Mouse (Mus musculus) CH12.LX (cell line): ENCODE data around the gene Znhit1. TPM values are rescaled to one million over a fixed set of nuclear protein-coding genes. Genes with fewer than 3 reads are reported as not detected.
A peak's percentile ranks its signal among the peaks of the same experiment; 100 is the strongest.

Experiments
- DNase-seq: peaks from one replicate; pipeline ENCODE4 v3.0.0-alpha.2; 2013; ENCODE audit errors: extremely low read depth
- H3K27ac ChIP-seq: 2 replicates; pipeline ENCODE4 v1.5.1; 2012; ENCODE audit warnings: low read depth, mild to moderate bottlenecking, control low read depth, moderate library complexity; ENCODE audit not compliant: insufficient read depth
- H3K27me3 ChIP-seq: replicated peaks from 2 replicates; pipeline ENCODE3; 2012; ENCODE audit warnings: inconsistent platforms
- H3K36me3 ChIP-seq, 2 experiments: replicated peaks in 1 of 2; 2 replicates each; pipeline versions ENCODE3 to v1.6.1; 2012; ENCODE audit warnings: inconsistent platforms in 1 of 2, low read length in 1 of 2, mild to moderate bottlenecking in 1 of 2, mixed read lengths in 1 of 2, moderate library complexity in 1 of 2; ENCODE audit not compliant: control insufficient read depth in 1 of 2, insufficient read depth in 1 of 2
- H3K4me1 ChIP-seq, 2 experiments: 2 replicates each; pipeline ENCODE4 v1.6.1; 2012; ENCODE audit warnings: inconsistent platforms in 1 of 2, moderate library complexity in 1 of 2; ENCODE audit not compliant: insufficient read depth in 2 of 2, control insufficient read depth in 1 of 2
- H3K4me2 ChIP-seq: 2 replicates; pipeline ENCODE4 v1.6.1; 2012; ENCODE audit warnings: low read depth, mild to moderate bottlenecking, control low read depth; ENCODE audit not compliant: poor library complexity, insufficient read depth, severe bottlenecking
- H3K4me3 ChIP-seq, 3 experiments: fragments of 150-350 bp in 1 of 3; sonication (generic) in 1 of 3; replicated peaks in 1 of 3; 2 replicates each; pipeline versions ENCODE3 to v1.5.1; 2011 to 2012; ENCODE audit warnings: low read depth in 2 of 3, low read length in 2 of 3, mild to moderate bottlenecking in 2 of 3, moderate library complexity in 2 of 3, control low read depth in 1 of 3, improper control_type of control experiment in 1 of 3, inconsistent platforms in 1 of 3, mixed read lengths in 1 of 3; ENCODE audit not compliant: poor library complexity in 1 of 3
- H3K79me2 ChIP-seq: replicated peaks from 2 replicates; pipeline ENCODE4 v1.6.1; 2012; ENCODE audit warnings: mild to moderate bottlenecking, moderate library complexity; ENCODE audit not compliant: control insufficient read depth, poor library complexity, insufficient read depth, severe bottlenecking; ENCODE audit errors: extremely low read depth
- H3K9ac ChIP-seq: 2 replicates; pipeline ENCODE4 v1.6.1; 2012; ENCODE audit warnings: low read depth, mild to moderate bottlenecking, control low read depth, moderate library complexity; ENCODE audit not compliant: insufficient read depth
- H3K9me3 ChIP-seq: replicated peaks from 2 replicates; pipeline ENCODE3; 2012; ENCODE audit warnings: low read length, inconsistent platforms, mixed read lengths
- BHLHE40 ChIP-seq: IDR thresholded peaks from 2 replicates; pipeline ENCODE4 v1.6.1; 2011; ENCODE audit warnings: mild to moderate bottlenecking, low read depth, low read length, improper control_type of control experiment
- CHD1 ChIP-seq: IDR thresholded peaks from 2 replicates; pipeline ENCODE4 v1.6.1; 2012; ENCODE audit warnings: low read depth, low read length, improper control_type of control experiment, inconsistent platforms
- CTCF ChIP-seq, 2 experiments: IDR thresholded peaks in 1 of 2; conservative IDR thresholded peaks in 1 of 2; 2 replicates each; pipeline ENCODE4 v1.5.1; 2011 to 2012; ENCODE audit warnings: low read depth in 2 of 2, low read length in 2 of 2, improper control_type of control experiment in 1 of 2, inconsistent platforms in 1 of 2, mild to moderate bottlenecking in 1 of 2, moderate library complexity in 1 of 2
- E2F4 ChIP-seq: IDR thresholded peaks from 2 replicates; pipeline ENCODE4 v1.6.1; 2011; ENCODE audit warnings: low read depth, low read length, improper control_type of control experiment; ENCODE audit not compliant: insufficient replicate concordance
- ELF1 ChIP-seq: IDR thresholded peaks from 2 replicates; pipeline ENCODE4 v1.6.1; 2014; ENCODE audit warnings: low read depth, mild to moderate bottlenecking, inconsistent platforms, low read length, improper control_type of control experiment
- EP300 ChIP-seq: IDR thresholded peaks from 2 replicates; pipeline ENCODE4 v1.6.1; 2011; ENCODE audit warnings: low read length, improper control_type of control experiment
- IRF4 ChIP-seq: IDR thresholded peaks from 2 replicates; pipeline ENCODE4 v1.6.1; 2014; ENCODE audit warnings: low read depth, mild to moderate bottlenecking, inconsistent platforms, low read length, improper control_type of control experiment
- KAT2A ChIP-seq: IDR thresholded peaks from 2 replicates; pipeline ENCODE4 v1.6.1; 2012; ENCODE audit warnings: low read length, improper control_type of control experiment, inconsistent platforms; ENCODE audit not compliant: insufficient replicate concordance
- MAFK ChIP-seq: IDR thresholded peaks from 2 replicates; pipeline ENCODE4 v1.6.1; 2011; ENCODE audit warnings: low read length, improper control_type of control experiment; ENCODE audit not compliant: insufficient replicate concordance
- MAX ChIP-seq: IDR thresholded peaks from 2 replicates; pipeline ENCODE4 v1.6.1; 2011; ENCODE audit warnings: low read length, improper control_type of control experiment
- MXI1 ChIP-seq: IDR thresholded peaks from 2 replicates; pipeline ENCODE4 v1.6.1; 2011; ENCODE audit warnings: mild to moderate bottlenecking, low read depth, low read length, improper control_type of control experiment
- NELFE ChIP-seq: IDR thresholded peaks from 2 replicates; pipeline ENCODE4 v1.6.1; 2011; ENCODE audit warnings: low read depth, low read length, improper control_type of control experiment
- NRF1 ChIP-seq: IDR thresholded peaks from 2 replicates; pipeline ENCODE4 v1.6.1; 2014; ENCODE audit warnings: low read depth, mild to moderate bottlenecking, inconsistent platforms, low read length, improper control_type of control experiment, moderate library complexity
- PAX5 ChIP-seq: IDR thresholded peaks from 2 replicates; pipeline ENCODE4 v1.6.1; 2012; ENCODE audit warnings: low read length, inconsistent platforms, mixed read lengths
- POLR2A ChIP-seq: IDR thresholded peaks from 2 replicates; pipeline ENCODE4 v1.6.1; 2011; ENCODE audit warnings: low read depth, mild to moderate bottlenecking, improper control_type of control experiment, low read length
- RAD21 ChIP-seq: IDR thresholded peaks from 2 replicates; pipeline ENCODE4 v1.6.1; 2011; ENCODE audit warnings: low read depth, mild to moderate bottlenecking, low read length, improper control_type of control experiment, moderate library complexity
- SIN3A ChIP-seq: IDR thresholded peaks from 2 replicates; pipeline ENCODE4 v1.6.1; 2012; ENCODE audit warnings: low read length, improper control_type of control experiment, inconsistent platforms
- SMC3 ChIP-seq: IDR thresholded peaks from 2 replicates; pipeline ENCODE4 v1.6.1; 2011; ENCODE audit warnings: low read depth, low read length, improper control_type of control experiment
- TBP ChIP-seq: conservative IDR thresholded peaks from 2 replicates; pipeline ENCODE4 v1.6.1; 2011; ENCODE audit warnings: low read depth, low read length, improper control_type of control experiment
- TCF12 ChIP-seq: IDR thresholded peaks from 2 replicates; pipeline ENCODE4 v1.6.1; 2014; ENCODE audit warnings: low read depth, mild to moderate bottlenecking, inconsistent platforms, low read length, improper control_type of control experiment
- UBTF ChIP-seq: IDR thresholded peaks from 2 replicates; pipeline ENCODE4 v1.6.1; 2012; ENCODE audit warnings: low read depth, mild to moderate bottlenecking, inconsistent platforms, low read length, improper control_type of control experiment, moderate library complexity
- USF1 ChIP-seq: IDR thresholded peaks from 2 replicates; pipeline ENCODE4 v1.6.1; 2014; ENCODE audit warnings: low read depth, mild to moderate bottlenecking, inconsistent platforms, low read length, improper control_type of control experiment
- USF2 ChIP-seq: conservative IDR thresholded peaks from 2 replicates; pipeline ENCODE4 v1.6.1; 2011; ENCODE audit warnings: low read depth, low read length, improper control_type of control experiment
- ZNF384 ChIP-seq: IDR thresholded peaks from 2 replicates; pipeline ENCODE4 v1.6.1; 2012; ENCODE audit warnings: low read depth, low read length, improper control_type of control experiment, inconsistent platforms
- dilution Hi-C: fragments of 300-500 bp; cut with MboI; formaldehyde crosslinking; loops from 2 replicates; pipeline ENCODE4 v1.14.3; 2020; ENCODE audit warnings: low sequenced_read_pairs; ENCODE audit not compliant: extremely low pct_unique_long_range_greater_than_20kb, extremely low pct_ligation_motif_present
- in situ Hi-C: fragments of 300-500 bp; cut with MboI; formaldehyde crosslinking; loops from 3 replicates; pipeline ENCODE4 v1.14.3; 2019; ENCODE audit warnings: low sequenced_read_pairs, low pct_ligation_motif_present, low pct_unique_long_range_greater_than_20kb, mixed read lengths
- polyA plus RNA-seq: library from polyadenylated mRNA; unstranded; fragments of >175 nt; gene quantifications from 2 replicates; pipeline ENCODE4 v1.2.1, GENCODE M21; 2012; ENCODE audit warnings: low read depth; ENCODE audit not compliant: insufficient read length
- total RNA-seq, 2 experiments: library from RNA; depleted of rRNA; stranded (reverse); fragments of 300-350 nt in 1 of 2; fragments of >200 nt in 1 of 2; gene quantifications; 2 replicates each; pipeline ENCODE4 v1.2.3; 2012 to 2014

Znhit1 gene
- total and polyA plus RNA-seq, 3 experiments: 39.6 to 99.2 (median 60.1) TPM

- Histone ChIP-seq H3K36me3 (peaks cover 35 to 52% of the 10 kb centered on the region in 2 experiments), H3K27me3 (no peaks in the 10 kb centered on the region), H3K9ac (peak overlapping the region; percentile 24; the same call in 1 of the 2 replicates), H3K27ac (no peak overlapping the region), H3K79me2 (no peaks in the 10 kb centered on the region), H3K4me2 (peak overlapping the region; percentile 71), H3K4me3 (peak overlapping the region in 2 of 3 experiments; percentile 66 to 100), H3K4me1 (peaks cover 8 to 29% of the 10 kb centered on the region in 2 experiments; a peak in 3 of 4 replicates), H3K9me3 (no peaks in the 10 kb centered on the region)
- dilution Hi-C loops: no loop called here
- no peak for DNase-seq
- no peak for TF ChIP-seq TBP
- no peak for TF ChIP-seq TCF12
- no peak for TF ChIP-seq E2F4
- no peak for TF ChIP-seq USF1
- TF ChIP-seq SIN3A: no peak
- TF ChIP-seq UBTF: no peak
- no peak for TF ChIP-seq POLR2A
- TF ChIP-seq USF2: no peak
- TF ChIP-seq MAFK: no peak
- TF ChIP-seq NRF1: no peak
- TF ChIP-seq EP300: no peak
- in situ Hi-C loops: loop anchor here (5.0 kb wide), 1 partner anchor 36 kb away; no protein-coding TSS in a partner anchor
Measured at GRCm38 (mm10) chr5:136962966-136963540, 24.8 kb downstream of the Znhit1 start.

- peaks cover 8 to 29% of the 10 kb centered on the region in 2 experiments; a peak in 3 of 4 replicates for H3K4me1 ChIP-seq
- no peak for TF ChIP-seq BHLHE40
- peak; percentile 60; the same call in 1 of the 2 replicates for TF ChIP-seq MXI1
- TF ChIP-seq IRF4: peak; percentile 43; the same call in 1 of the 2 replicates
- TF ChIP-seq ELF1: no peak
- peak; percentile 52; the same call in 1 of the 2 replicates for TF ChIP-seq MAX
- no peak for TF ChIP-seq PAX5
- no peak for TF ChIP-seq MAFK
- TF ChIP-seq CTCF (conservative IDR thresholded peaks at IDR 0.05 in 1 of 2, IDR thresholded peaks at IDR 0.05 in 1 of 2; ENCODE audit: low read depth in 2 of 2, low read length in 2 of 2): peak; percentile 80 to 88
- no peak; the same call in none of the 2 replicates for TF ChIP-seq NELFE
- TF ChIP-seq KAT2A: no peak
- no peak for TF ChIP-seq USF1
- TF ChIP-seq CHD1: peak; percentile 78
- peak; percentile 68 for TF ChIP-seq SMC3
- peak; percentile 33 for TF ChIP-seq RAD21
- TF ChIP-seq ZNF384: no peak
- H3K4me2 ChIP-seq: peak overlapping the region; percentile 71
- no peaks in the 10 kb centered on the region for H3K27me3 ChIP-seq
- in situ Hi-C loops (loop anchor here (5.0 kb wide), 1 partner anchor 35 kb away; no protein-coding TSS in a partner anchor), dilution Hi-C loops (no loop called here)
- H3K9me3 ChIP-seq: no peaks in the 10 kb centered on the region
- peak overlapping the region; percentile 66 to 100 (median 87) for H3K4me3 ChIP-seq
- H3K9ac ChIP-seq: peak overlapping the region; percentile 90
- no peaks in the 10 kb centered on the region for H3K79me2 ChIP-seq
- H3K27ac ChIP-seq: peak overlapping the region; percentile 85; the same call in 1 of the 2 replicates
- DNase-seq: peak; percentile 81
- peaks cover 35 to 47% of the 10 kb centered on the region in 2 experiments for H3K36me3 ChIP-seq
Measured at GRCm38 (mm10) chr5:136962501-136962900, 25.3 kb downstream of the Znhit1 start.
